Mouse (Mus musculus) heart, embryonic 15.5 days (tissue): Measurements from ENCODE around the gene Hpse2. TPM values are rescaled to one million over a fixed set of nuclear protein-coding genes. Genes with fewer than 3 reads are reported as not detected.

Experiments used
- ATAC-seq: fragments of 200-750 bp; cut with Nextera tagmentation; replicated peaks from 2 replicates; pipeline ENCODE4 v1.8.0; 2017; ENCODE audit warnings: low read depth, moderate TSS enrichment; ENCODE audit not compliant: insufficient number of reproducible peaks, insufficient read depth, low FRiP score
- H3K27ac ChIP-seq: fragments of 300-500 bp; sonication (generic); 2 replicates; pipeline ENCODE4 v1.5.1; 2015; ENCODE audit warnings: mild to moderate bottlenecking, inconsistent platforms
- H3K27me3 ChIP-seq: fragments of 300-500 bp; sonication (generic); 2 replicates; pipeline ENCODE4 v1.6.1; 2015; ENCODE audit warnings: inconsistent platforms
- H3K36me3 ChIP-seq: fragments of 300-500 bp; sonication (generic); 2 replicates; pipeline ENCODE4 v1.6.1; 2015; ENCODE audit warnings: mild to moderate bottlenecking, inconsistent platforms
- H3K4me1 ChIP-seq: fragments of 300-500 bp; sonication (generic); replicated peaks from 2 replicates; pipeline ENCODE4 v1.6.1; 2015; ENCODE audit warnings: inconsistent platforms
- H3K4me2 ChIP-seq: fragments of 300-500 bp; sonication (generic); 2 replicates; pipeline ENCODE4 v1.6.1; 2015; ENCODE audit warnings: inconsistent platforms, mild to moderate bottlenecking, moderate library complexity
- H3K4me3 ChIP-seq: fragments of 300-500 bp; sonication (generic); 2 replicates; pipeline ENCODE4 v1.5.1; 2015; ENCODE audit warnings: mild to moderate bottlenecking, inconsistent platforms
- H3K9ac ChIP-seq: fragments of 300-500 bp; sonication (generic); 2 replicates; pipeline ENCODE4 v1.6.1; 2015; ENCODE audit warnings: mild to moderate bottlenecking, inconsistent platforms
- H3K9me3 ChIP-seq: fragments of 300-500 bp; sonication (generic); replicated peaks from 2 replicates; pipeline ENCODE4 v1.6.1; 2016; ENCODE audit warnings: inconsistent platforms
- WGBS: fragments of 180-500 bp; shearing (Covaris S2); methylation state at CpG from one replicate; pipeline ENCODE4 v1.1.7; 2015; ENCODE audit warnings: mixed read lengths; 5-methylcytosine and 5-hydroxymethylcytosine counted together
- polyA plus RNA-seq: library from polyadenylated mRNA; unstranded; fragments of >200 nt; fragmentation: Nextera tagmentation; extraction: Ambion mirVana; gene quantifications from 2 replicates; pipeline ENCODE4 v1.2.1, GENCODE M21; 2015

The Hpse2 gene
- 0.66 and 1.4 TPM in 2 replicates for polyA plus RNA-seq

GRCm38 (mm10) chr19:43388017-43388904, at the start of gene Hpse2:
TSS of gene Hpse2 (minus strand) at chr19:43388355.
- Histone ChIP-seq H3K4me1 (peaks cover 29% of the 10 kb centered on the region), H3K4me2 (peak within 1 kb of the TSS; percentile 62), H3K4me3 (peak within 1 kb of the TSS; percentile 44), H3K27ac (no peak within 1 kb of the TSS), H3K27me3 (peaks cover 61% of the 10 kb centered on the region), H3K36me3 (no peaks in the 10 kb centered on the region), H3K9ac (no peak within 1 kb of the TSS), H3K9me3 (no peaks in the 10 kb centered on the region)
- no peak for ATAC-seq
- WGBS, result 3% methylated on average over 18 of the region's 18 CpGs

GRCm38 (mm10) chr19:43427446-43428224, 39.5 kb upstream of the Hpse2 start:
- Histone ChIP-seq H3K9ac (no peak overlapping the region), H3K9me3 (no peaks in the 10 kb centered on the region), H3K4me2 (no peak overlapping the region), H3K27me3 (peaks cover 14% of the 10 kb centered on the region; the same call in 1 of the 2 replicates), H3K4me3 (no peak overlapping the region), H3K27ac (no peak overlapping the region), H3K36me3 (no peaks in the 10 kb centered on the region), H3K4me1 (no peaks in the 10 kb centered on the region)
- ATAC-seq, result no peak
- WGBS, result 81% methylated on average over 24 of the region's 24 CpGs

- no peaks in the 10 kb centered on the region for H3K4me1 ChIP-seq
- peaks cover 7% of the 10 kb centered on the region; the same call in 1 of the 2 replicates for H3K27me3 ChIP-seq
- no peak overlapping the region for H3K4me2 ChIP-seq
- 71% methylated on average over 2 of the region's 2 CpGs for WGBS
- H3K4me3 ChIP-seq, result no peak overlapping the region
- no peak overlapping the region for H3K9ac ChIP-seq
- no peak overlapping the region for H3K27ac ChIP-seq
- H3K9me3 ChIP-seq, result no peaks in the 10 kb centered on the region
- no peaks in the 10 kb centered on the region for H3K36me3 ChIP-seq
- no peak for ATAC-seq
These were observed 35.9 kb upstream of the Hpse2 start for GRCm38 (mm10) chr19:43424082-43424481.

GRCm38 (mm10) chr19:43420506-43420905, 32.4 kb upstream of the Hpse2 start:
- no peak overlapping the region for H3K4me2 ChIP-seq
- H3K27ac ChIP-seq, result no peak overlapping the region
- no peak overlapping the region for H3K4me3 ChIP-seq
- no peaks in the 10 kb centered on the region for H3K36me3 ChIP-seq
- no peak overlapping the region for H3K9ac ChIP-seq
- H3K9me3 ChIP-seq, result no peaks in the 10 kb centered on the region
- H3K4me1 ChIP-seq, result no peaks in the 10 kb centered on the region
- ATAC-seq, result no peak
- H3K27me3 ChIP-seq, result no peaks in the 10 kb centered on the region
- WGBS, result 72% methylated on average over 3 of the region's 3 CpGs

- H3K4me3 ChIP-seq, result no peak overlapping the region
- no peak overlapping the region for H3K9ac ChIP-seq
- no peak for ATAC-seq
- no peak overlapping the region for H3K4me2 ChIP-seq
- no peaks in the 10 kb centered on the region for H3K4me1 ChIP-seq
- H3K27me3 ChIP-seq, result no peaks in the 10 kb centered on the region
- no peak overlapping the region for H3K27ac ChIP-seq
- H3K36me3 ChIP-seq, result no peaks in the 10 kb centered on the region
- H3K9me3 ChIP-seq, result no peaks in the 10 kb centered on the region
- 57% methylated on average over 2 of the region's 2 CpGs for WGBS
These were observed 27.4 kb upstream of the Hpse2 start for GRCm38 (mm10) chr19:43415565-43415964.

- H3K4me2 ChIP-seq, result no peak overlapping the region
- no peaks in the 10 kb centered on the region for H3K9me3 ChIP-seq
- WGBS, result 27% methylated on average over 1 of the region's 1 CpGs
- no peaks in the 10 kb centered on the region for H3K36me3 ChIP-seq
- ATAC-seq, result no peak
- H3K27ac ChIP-seq, result no peak overlapping the region
- H3K4me3 ChIP-seq, result no peak overlapping the region
- H3K4me1 ChIP-seq, result no peaks in the 10 kb centered on the region
- H3K27me3 ChIP-seq, result no peaks in the 10 kb centered on the region
- H3K9ac ChIP-seq, result no peak overlapping the region
These were observed 19.0 kb upstream of the Hpse2 start for GRCm38 (mm10) chr19:43407181-43407580.

GRCm38 (mm10) chr19:43396327-43396726, 8.2 kb upstream of the Hpse2 start:
- 4% methylated on average over 4 of the region's 4 CpGs for WGBS
- Histone ChIP-seq H3K4me1 (no peaks in the 10 kb centered on the region), H3K9ac (no peak overlapping the region), H3K4me3 (no peak overlapping the region), H3K36me3 (no peaks in the 10 kb centered on the region), H3K27me3 (0 out of 2 replicates have a peak, but pooled peaks cover 7% of the 10 kb centered on the region), H3K27ac (no peak overlapping the region), H3K9me3 (no peaks in the 10 kb centered on the region), H3K4me2 (no peak overlapping the region)
- ATAC-seq, result no peak

GRCm38 (mm10) chr19:43387071-43387770, 934 bp downstream of the Hpse2 start:
- no peak overlapping the region for H3K27ac ChIP-seq

GRCm38 (mm10) chr19:43386041-43386952, 1.9 kb downstream of the Hpse2 start:
- H3K4me2 ChIP-seq, result peak overlapping the region; percentile 62
- H3K4me1 ChIP-seq, result peaks cover 29% of the 10 kb centered on the region
- ATAC-seq, result no peak
- H3K4me3 ChIP-seq, result peak overlapping the region; percentile 44
- no peaks in the 10 kb centered on the region for H3K36me3 ChIP-seq
- no peak overlapping the region for H3K27ac ChIP-seq
- under 1% methylated on average over 48 of the region's 48 CpGs for WGBS
- H3K27me3 ChIP-seq, result peaks cover 68% of the 10 kb centered on the region
- H3K9ac ChIP-seq, result no peak overlapping the region
- no peaks in the 10 kb centered on the region for H3K9me3 ChIP-seq

More at GRCm38 (mm10) chr19:43387071-43387770, 934 bp downstream of the Hpse2 start:
- no peak overlapping the region for H3K9ac ChIP-seq
- H3K27me3 ChIP-seq, result peaks cover 68% of the 10 kb centered on the region
- H3K36me3 ChIP-seq, result no peaks in the 10 kb centered on the region
- WGBS, result 4% methylated on average over 14 of the region's 14 CpGs
- H3K9me3 ChIP-seq, result no peaks in the 10 kb centered on the region
- ATAC-seq, result no peak
- peaks cover 29% of the 10 kb centered on the region for H3K4me1 ChIP-seq
- H3K4me3 ChIP-seq, result peak overlapping the region; percentile 44
- H3K4me2 ChIP-seq, result peak overlapping the region; percentile 62

- Histone ChIP-seq H3K27me3 (peaks cover 70% of the 10 kb centered on the region), H3K36me3 (no peaks in the 10 kb centered on the region), H3K4me2 (peak overlapping the region; percentile 62), H3K4me3 (peak overlapping the region; percentile 44), H3K9ac (no peak overlapping the region), H3K27ac (no peak overlapping the region), H3K9me3 (no peaks in the 10 kb centered on the region), H3K4me1 (peaks cover 29% of the 10 kb centered on the region)
- no peak for ATAC-seq
- WGBS, result 3% methylated on average over 13 of the region's 13 CpGs
These were observed 2.7 kb downstream of the Hpse2 start for GRCm38 (mm10) chr19:43385451-43385850.
